Mouse (Mus musculus): Measurements from ENCODE around the gene Lifr. TPM values are rescaled to one million over a fixed set of nuclear protein-coding genes. Genes with fewer than 3 reads are reported as not detected.

Gene Lifr
- polyA plus RNA-seq, 1 experiment from 2014 or later, result 16.8 TPM

DNA sequence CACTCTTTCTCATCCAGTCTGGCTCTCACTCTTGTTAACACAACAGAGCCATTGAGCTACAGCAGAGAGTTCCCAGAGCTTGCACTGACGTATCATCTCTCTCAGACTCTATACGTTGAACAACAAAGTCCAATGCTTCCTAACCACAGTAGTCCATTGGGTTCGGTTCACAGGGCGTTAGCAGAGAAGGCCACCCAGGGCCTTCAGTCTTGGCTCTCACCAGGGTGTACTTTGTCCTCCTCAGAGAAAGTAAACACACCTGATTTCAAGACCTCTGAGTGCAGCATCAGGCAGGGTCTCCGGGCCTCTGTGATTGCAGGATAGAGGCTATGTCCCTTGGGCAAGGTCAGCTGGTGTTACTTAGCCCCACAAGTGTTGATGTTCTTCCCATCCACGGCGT is 116.9 kb downstream of the Lifr start:
- peaks cover under 1% of the 10 kb centered on the region; the same call in 1 of the 2 replicates for H3K4me1 ChIP-seq (ENCODE audit: control insufficient read depth, insufficient read depth, low read depth, low read length)
- no peak overlapping the region for H3K27ac ChIP-seq (ENCODE audit: low read depth, low read length)
- H3K27me3 ChIP-seq (replicated peaks; ENCODE audit: control insufficient read depth, insufficient read depth, low read length), result no peaks in the 10 kb centered on the region
- ATAC-seq, result no peak
- no peaks in the 10 kb centered on the region for H3K36me3 ChIP-seq (ENCODE audit: control insufficient read depth, insufficient read depth, low read length)
- WGBS, result 81% methylated on average over 7 of the region's 7 CpGs
- no peak overlapping the region for H3K9ac ChIP-seq (ENCODE audit: low read depth, low read length)
- no peak overlapping the region for H3K4me2 ChIP-seq (ENCODE audit: low read length)
- no peak overlapping the region for H3K4me3 ChIP-seq (ENCODE audit: low read length)
- H3K9me3 ChIP-seq (ENCODE audit: control insufficient read depth, low read length), result no peaks in the 10 kb centered on the region

DNA sequence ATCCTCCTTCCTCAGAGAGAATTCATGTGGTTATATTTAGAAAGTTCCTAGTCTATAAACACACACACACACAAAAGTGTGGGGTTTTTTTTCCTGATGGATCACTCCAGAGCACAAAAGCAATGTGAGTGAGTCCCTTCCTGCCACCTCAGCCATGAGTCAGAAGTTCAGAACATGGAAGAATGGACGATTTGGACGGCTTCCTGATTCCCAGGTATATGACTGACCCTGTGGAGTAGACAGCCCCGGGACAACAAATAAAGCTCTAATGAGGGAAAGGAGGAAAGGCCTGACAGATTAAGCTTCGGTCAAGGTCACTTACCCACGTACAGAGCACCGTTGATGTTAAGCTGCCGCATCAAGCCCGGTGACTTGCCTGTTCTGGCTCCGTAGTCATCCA is 117.8 kb downstream of the Lifr start:
- H3K4me2 ChIP-seq (ENCODE audit: low read length), result no peak overlapping the region
- no peaks in the 10 kb centered on the region for H3K9me3 ChIP-seq (ENCODE audit: control insufficient read depth, low read length)
- no peaks in the 10 kb centered on the region; the same call in 1 of the 2 replicates for H3K4me1 ChIP-seq (ENCODE audit: control insufficient read depth, insufficient read depth, low read depth, low read length)
- H3K27ac ChIP-seq (ENCODE audit: low read depth, low read length), result no peak overlapping the region
- no peak overlapping the region for H3K4me3 ChIP-seq (ENCODE audit: low read length)
- no peak for ATAC-seq
- no peaks in the 10 kb centered on the region for H3K27me3 ChIP-seq (replicated peaks; ENCODE audit: control insufficient read depth, insufficient read depth, low read length)
- 79% methylated on average over 9 of the region's 9 CpGs for WGBS
- no peaks in the 10 kb centered on the region for H3K36me3 ChIP-seq (ENCODE audit: control insufficient read depth, insufficient read depth, low read length)
- no peak overlapping the region for H3K9ac ChIP-seq (ENCODE audit: low read depth, low read length)

DNA sequence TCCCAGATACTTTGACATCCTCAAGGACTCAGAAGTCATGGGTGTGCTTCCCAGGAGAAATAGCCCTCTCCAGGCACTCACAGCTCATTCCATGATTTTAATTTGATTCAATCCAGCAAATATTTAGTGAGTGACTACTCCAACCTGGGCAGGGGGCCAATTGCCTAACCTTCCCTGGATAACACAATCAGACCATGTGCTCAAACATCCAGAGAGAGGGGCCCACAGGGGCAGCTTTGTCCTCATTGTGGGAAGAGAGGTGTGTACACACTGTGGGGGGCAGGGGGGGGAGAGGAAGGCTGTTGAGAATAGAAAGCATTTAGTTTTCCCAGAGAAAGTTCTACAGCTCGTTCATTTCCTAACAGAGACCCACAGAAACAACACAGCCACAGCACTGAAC is 123.3 kb downstream of the Lifr start:
- no peaks in the 10 kb centered on the region for H3K4me1 ChIP-seq (ENCODE audit: control insufficient read depth, insufficient read depth, low read depth, low read length)
- H3K27ac ChIP-seq (ENCODE audit: low read depth, low read length), result no peak overlapping the region
- H3K9me3 ChIP-seq (ENCODE audit: control insufficient read depth, low read length), result no peaks in the 10 kb centered on the region
- no peak overlapping the region for H3K4me3 ChIP-seq (ENCODE audit: low read length)
- H3K4me2 ChIP-seq (ENCODE audit: low read length), result no peak overlapping the region
- no peaks in the 10 kb centered on the region for H3K27me3 ChIP-seq (replicated peaks; ENCODE audit: control insufficient read depth, insufficient read depth, low read length)
- peak; percentile 64 for ATAC-seq
- 29% methylated on average over 1 of the region's 1 CpGs for WGBS
- H3K9ac ChIP-seq (ENCODE audit: low read depth, low read length), result no peak overlapping the region
- H3K36me3 ChIP-seq (ENCODE audit: control insufficient read depth, insufficient read depth, low read length), result no peaks in the 10 kb centered on the region

DNA sequence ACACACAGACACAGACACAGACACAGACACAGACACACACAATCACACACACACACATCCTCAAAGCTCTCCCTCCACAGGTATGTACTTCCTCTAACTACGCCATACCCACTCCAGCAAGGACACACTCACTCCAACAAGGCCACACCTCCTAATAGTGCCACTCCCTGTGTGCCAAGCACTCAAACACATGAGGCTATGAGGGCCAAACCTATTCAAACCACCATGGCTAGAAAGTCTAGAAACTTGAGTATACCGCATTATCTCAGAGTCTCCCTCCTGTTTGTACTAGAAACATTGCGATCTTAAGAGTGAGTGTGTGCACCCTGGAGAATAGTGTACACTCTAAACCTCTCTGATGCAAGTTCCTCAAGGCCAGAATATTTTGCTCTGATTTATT is 125.4 kb downstream of the Lifr start:
- Histone ChIP-seq H3K36me3 (ENCODE audit: control insufficient read depth, insufficient read depth, low read length) (no peaks in the 10 kb centered on the region), H3K27ac (ENCODE audit: low read depth, low read length) (no peak overlapping the region), H3K9ac (ENCODE audit: low read depth, low read length) (no peak overlapping the region), H3K4me3 (ENCODE audit: low read length) (no peak overlapping the region), H3K27me3 (replicated peaks; ENCODE audit: control insufficient read depth, insufficient read depth, low read length) (no peaks in the 10 kb centered on the region), H3K4me1 (ENCODE audit: control insufficient read depth, insufficient read depth, low read depth, low read length) (no peaks in the 10 kb centered on the region), H3K4me2 (ENCODE audit: low read length) (no peak overlapping the region), H3K9me3 (ENCODE audit: control insufficient read depth, low read length) (no peaks in the 10 kb centered on the region)
- no peak for ATAC-seq
- 98% methylated on average over 3 of the region's 3 CpGs for WGBS

DNA sequence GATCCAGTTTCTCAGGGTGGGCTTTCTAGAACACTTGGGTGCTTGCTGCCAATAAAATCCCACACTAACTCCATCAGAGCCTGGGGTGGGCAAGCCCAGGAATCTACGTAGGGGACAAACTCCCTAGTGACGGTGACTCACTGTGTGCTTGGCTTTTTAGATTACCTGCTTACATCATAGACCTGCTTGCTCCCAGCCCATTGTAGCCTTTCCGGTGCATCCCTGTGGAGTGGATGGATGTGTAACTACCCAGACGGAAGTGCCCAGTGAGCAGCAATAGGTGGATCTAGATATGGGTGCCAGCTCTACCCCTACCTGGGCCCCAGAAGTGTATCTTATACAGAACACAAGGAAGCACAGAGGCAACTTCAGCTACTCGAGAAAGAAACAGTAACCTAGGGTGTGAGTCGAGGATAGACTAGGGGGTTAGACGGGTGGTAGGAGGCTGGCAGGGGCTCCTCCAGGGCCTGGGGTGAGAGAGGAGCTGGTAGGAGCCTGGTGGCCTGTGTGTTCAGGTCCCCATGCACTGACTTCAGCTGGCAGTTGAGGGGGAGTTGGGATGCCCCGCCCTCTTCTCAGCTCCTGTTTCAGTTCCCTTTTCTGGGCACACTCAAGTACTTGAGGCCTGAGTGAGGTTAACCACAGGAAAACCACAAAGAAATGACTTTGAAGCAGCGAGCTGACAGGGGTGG is 126.3 kb downstream of the Lifr start:
- H3K4me2 ChIP-seq (ENCODE audit: low read length), result no peak overlapping the region
- WGBS, result 87% methylated on average over 9 of the region's 9 CpGs
- no peaks in the 10 kb centered on the region for H3K4me1 ChIP-seq (ENCODE audit: control insufficient read depth, insufficient read depth, low read depth, low read length)
- no peaks in the 10 kb centered on the region for H3K9me3 ChIP-seq (ENCODE audit: control insufficient read depth, low read length)
- no peaks in the 10 kb centered on the region for H3K27me3 ChIP-seq (replicated peaks; ENCODE audit: control insufficient read depth, insufficient read depth, low read length)
- H3K27ac ChIP-seq (ENCODE audit: low read depth, low read length), result no peak overlapping the region
- ATAC-seq, result no peak
- H3K36me3 ChIP-seq (ENCODE audit: control insufficient read depth, insufficient read depth, low read length), result no peaks in the 10 kb centered on the region
- H3K9ac ChIP-seq (ENCODE audit: low read depth, low read length), result no peak overlapping the region
- no peak overlapping the region for H3K4me3 ChIP-seq (ENCODE audit: low read length)

DNA sequence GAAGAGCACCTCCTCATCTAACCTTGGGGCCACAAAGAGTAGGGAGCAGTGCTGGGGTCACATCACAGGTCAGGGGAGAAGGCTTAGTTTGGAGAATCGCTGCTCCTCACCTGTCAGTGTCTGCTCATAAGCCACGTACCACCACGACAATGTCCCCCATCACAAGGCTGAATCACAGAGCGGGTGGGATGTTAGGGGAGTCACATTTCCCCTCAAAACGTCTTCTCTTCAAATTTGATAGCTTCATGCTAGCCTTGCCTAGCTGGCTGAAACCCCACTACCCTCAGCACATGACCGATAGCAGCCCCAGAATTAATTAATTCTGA is 126.8 kb downstream of the Lifr start:
- Histone ChIP-seq H3K27ac (ENCODE audit: low read depth, low read length) (no peak overlapping the region), H3K27me3 (replicated peaks; ENCODE audit: control insufficient read depth, insufficient read depth, low read length) (no peaks in the 10 kb centered on the region), H3K9ac (ENCODE audit: low read depth, low read length) (no peak overlapping the region), H3K4me1 (ENCODE audit: control insufficient read depth, insufficient read depth, low read depth, low read length) (peaks cover 2% of the 10 kb centered on the region; the same call in 1 of the 2 replicates), H3K9me3 (ENCODE audit: control insufficient read depth, low read length) (no peaks in the 10 kb centered on the region), H3K36me3 (ENCODE audit: control insufficient read depth, insufficient read depth, low read length) (no peaks in the 10 kb centered on the region), H3K4me2 (ENCODE audit: low read length) (no peak overlapping the region), H3K4me3 (ENCODE audit: low read length) (no peak overlapping the region)
- 90% methylated on average over 6 of the region's 6 CpGs for WGBS
- no peak for ATAC-seq

DNA sequence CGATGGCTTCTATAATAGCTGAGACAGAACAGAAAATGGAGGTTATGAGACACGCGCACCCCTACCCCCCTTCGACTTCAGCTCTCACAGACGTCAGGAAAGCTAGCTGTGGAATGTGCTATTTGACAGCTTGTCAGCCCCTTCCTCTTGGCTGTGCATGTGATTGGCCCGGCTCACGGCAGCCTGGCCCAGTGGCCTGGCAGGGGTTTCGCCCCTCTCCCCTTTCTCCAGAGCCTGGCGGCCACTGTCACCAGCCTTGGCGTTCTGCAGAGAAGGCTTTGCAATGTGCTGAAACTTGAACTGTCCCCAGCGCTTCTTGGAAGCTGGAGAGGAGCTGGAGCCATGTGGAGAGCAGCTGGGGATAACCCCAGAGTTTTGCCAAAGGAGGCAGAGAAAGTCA is 132.4 kb downstream of the Lifr start:
- H3K4me2 ChIP-seq (ENCODE audit: low read length), result no peak overlapping the region
- no peaks in the 10 kb centered on the region for H3K9me3 ChIP-seq (ENCODE audit: control insufficient read depth, low read length)
- no peaks in the 10 kb centered on the region for H3K36me3 ChIP-seq (ENCODE audit: control insufficient read depth, insufficient read depth, low read length)
- peaks cover 3% of the 10 kb centered on the region; the same call in 1 of the 2 replicates for H3K4me1 ChIP-seq (ENCODE audit: control insufficient read depth, insufficient read depth, low read depth, low read length)
- 33% methylated on average over 11 of the region's 11 CpGs for WGBS
- no peak overlapping the region for H3K27ac ChIP-seq (ENCODE audit: low read depth, low read length)
- no peak overlapping the region for H3K4me3 ChIP-seq (ENCODE audit: low read length)
- no peak overlapping the region for H3K9ac ChIP-seq (ENCODE audit: low read depth, low read length)
- H3K27me3 ChIP-seq (replicated peaks; ENCODE audit: control insufficient read depth, insufficient read depth, low read length), result no peaks in the 10 kb centered on the region
- peak; percentile 35; the same call in 1 of the 2 replicates for ATAC-seq

DNA sequence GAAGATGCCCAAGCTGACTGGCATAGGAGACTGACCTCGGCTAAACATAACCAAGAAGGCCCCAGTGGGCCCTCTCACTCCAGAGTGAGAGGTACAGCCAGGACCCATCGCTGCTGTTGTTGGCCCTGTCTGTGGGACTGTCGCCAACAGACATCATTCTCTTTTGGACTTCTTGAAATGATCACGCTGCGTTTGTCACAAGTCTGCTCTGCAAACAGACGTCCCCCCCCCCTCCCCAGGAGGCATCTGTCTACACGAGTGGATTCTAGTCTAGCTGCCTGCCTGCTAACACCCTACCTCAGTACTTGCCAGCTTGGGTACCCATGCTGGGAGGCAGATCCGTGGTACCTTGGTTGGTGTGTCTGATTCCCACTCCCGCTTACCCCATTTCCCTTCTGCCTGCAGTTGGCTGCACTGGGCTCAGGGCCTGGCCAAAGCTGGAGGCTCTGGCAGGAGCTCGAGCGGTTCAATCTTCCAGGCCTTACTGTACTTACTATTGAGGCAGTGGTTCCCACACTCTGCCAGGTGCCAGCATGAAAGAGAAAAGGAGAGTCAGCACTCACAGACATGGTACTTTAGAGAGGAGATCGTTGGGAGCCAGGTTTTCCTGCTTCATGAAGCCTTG is 133.8 kb downstream of the Lifr start:
- WGBS, result 51% methylated on average over 12 of the region's 12 CpGs
- Histone ChIP-seq H3K9me3 (ENCODE audit: control insufficient read depth, low read length) (no peaks in the 10 kb centered on the region), H3K27ac (ENCODE audit: low read depth, low read length) (no peak overlapping the region), H3K27me3 (replicated peaks; ENCODE audit: control insufficient read depth, insufficient read depth, low read length) (no peaks in the 10 kb centered on the region), H3K36me3 (ENCODE audit: control insufficient read depth, insufficient read depth, low read length) (no peaks in the 10 kb centered on the region), H3K4me1 (ENCODE audit: control insufficient read depth, insufficient read depth, low read depth, low read length) (peaks cover 3% of the 10 kb centered on the region; the same call in 1 of the 2 replicates), H3K4me2 (ENCODE audit: low read length) (no peak overlapping the region), H3K4me3 (ENCODE audit: low read length) (no peak overlapping the region), H3K9ac (ENCODE audit: low read depth, low read length) (no peak overlapping the region)
- ATAC-seq, result peak; percentile 55

DNA sequence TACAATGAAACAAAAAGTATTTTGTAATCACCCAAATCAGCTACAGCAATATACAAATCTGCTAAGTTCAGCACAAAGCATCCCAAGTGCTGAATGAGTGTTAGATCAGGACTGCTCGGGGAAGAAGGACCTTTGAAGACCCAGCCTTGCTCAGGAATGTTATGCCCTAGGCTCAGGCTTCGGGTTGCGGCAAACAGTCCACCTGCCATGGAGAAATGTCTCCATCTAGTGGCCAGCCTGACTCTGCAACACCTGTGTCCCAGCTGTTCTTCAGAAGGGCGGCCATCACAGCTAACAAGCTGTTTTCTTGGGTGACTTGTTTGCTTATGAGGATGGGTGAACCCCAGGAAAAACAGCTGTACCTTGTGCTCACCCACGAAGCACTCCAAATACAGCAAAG is 135.8 kb downstream of the Lifr start:
- Histone ChIP-seq H3K4me3 (ENCODE audit: low read length) (no peak overlapping the region), H3K4me1 (ENCODE audit: control insufficient read depth, insufficient read depth, low read depth, low read length) (peaks cover 3% of the 10 kb centered on the region; the same call in 1 of the 2 replicates), H3K27me3 (replicated peaks; ENCODE audit: control insufficient read depth, insufficient read depth, low read length) (no peaks in the 10 kb centered on the region), H3K9me3 (ENCODE audit: control insufficient read depth, low read length) (no peaks in the 10 kb centered on the region), H3K27ac (ENCODE audit: low read depth, low read length) (no peak overlapping the region), H3K9ac (ENCODE audit: low read depth, low read length) (no peak overlapping the region), H3K4me2 (ENCODE audit: low read length) (no peak overlapping the region), H3K36me3 (ENCODE audit: control insufficient read depth, insufficient read depth, low read length) (no peaks in the 10 kb centered on the region)
- WGBS, result 0% methylated on average over 5 of the region's 5 CpGs
- ATAC-seq, result peak; percentile 91

All from hindbrain, embryonic 16.5 days (tissue).